Mouse (Mus musculus) bone marrow, adult 2 months (tissue): ENCODE measurements at regions not wholly inside any gene's neighbourhood (a gene's known extent, or its start where the extent isn't known, plus 50 kb on each side); places are given as distances from the start of the nearest gene placed in this dataset.

Experiments
- H3K27ac ChIP-seq: fragments of 200-500 bp; 2 replicates; pipeline ENCODE4 v1.5.1; 2012; ENCODE audit warnings: low read depth, mild to moderate bottlenecking, control low read depth, inconsistent platforms, low read length; ENCODE audit not compliant: control insufficient read depth, poor library complexity, insufficient read depth
- H3K4me1 ChIP-seq: fragments of 200-500 bp; 2 replicates; pipeline ENCODE4 v1.6.1; 2011; ENCODE audit warnings: low read length; ENCODE audit not compliant: control insufficient read depth, insufficient read depth
- H3K4me3 ChIP-seq: fragments of 200-500 bp; replicated peaks from 2 replicates; pipeline ENCODE3; 2011; ENCODE audit warnings: mild to moderate bottlenecking, low read depth, low read length, control low read depth; ENCODE audit not compliant: control insufficient read depth
- CTCF ChIP-seq: fragments of 200-500 bp; IDR thresholded peaks from 2 replicates; pipeline ENCODE4 v1.5.1; 2011; ENCODE audit warnings: low read length, control low read depth; ENCODE audit not compliant: control insufficient read depth, insufficient read depth
- POLR2A ChIP-seq: fragments of 200-500 bp; IDR thresholded peaks from 2 replicates; pipeline ENCODE4 v1.6.1; 2011; ENCODE audit warnings: low read depth, mild to moderate bottlenecking, control low read depth, low read length, borderline replicate concordance; ENCODE audit not compliant: control insufficient read depth
- WGBS: fragments of 180-500 bp; shearing (Covaris S2); methylation state at CpG from one replicate; pipeline ENCODE4 v1.1.7; 2018; 5-methylcytosine and 5-hydroxymethylcytosine counted together

- Histone ChIP-seq H3K4me1 (no peaks in the 10 kb centered on the region), H3K4me3 (no peak overlapping the region), H3K27ac (no peak overlapping the region)
- no peak for TF ChIP-seq POLR2A
- no peak for TF ChIP-seq CTCF
- 75% methylated on average over 13 of the region's 13 CpGs for WGBS
Observed at GRCm38 (mm10) chr10:45889381-45889951, 311.8 kb downstream of the Hace1 start.

- 78% methylated on average over 9 of the region's 9 CpGs for WGBS
- TF ChIP-seq CTCF (no peak), POLR2A (no peak)
- no peak overlapping the region for H3K27ac ChIP-seq
Observed at GRCm38 (mm10) chr10:45890088-45890626, 312.5 kb downstream of the Hace1 start.

GRCm38 (mm10) chr10:45892464-45892863, 314.8 kb downstream of the Hace1 start:
- no peaks in the 10 kb centered on the region for H3K4me1 ChIP-seq
- TF ChIP-seq CTCF: no peak
- no peak for TF ChIP-seq POLR2A
- WGBS: 94% methylated on average over 2 of the region's 2 CpGs

More at GRCm38 (mm10) chr10:45890088-45890626, 312.5 kb downstream of the Hace1 start:
- Histone ChIP-seq H3K4me3 (no peak overlapping the region), H3K4me1 (no peaks in the 10 kb centered on the region)

GRCm38 (mm10) chr10:45893894-45894831, 316.5 kb downstream of the Hace1 start:
- Histone ChIP-seq H3K4me3 (no peak overlapping the region), H3K27ac (no peak overlapping the region), H3K4me1 (no peaks in the 10 kb centered on the region)
- WGBS: 71% methylated on average over 2 of the region's 2 CpGs
- TF ChIP-seq POLR2A (no peak), CTCF (no peak)

More at GRCm38 (mm10) chr10:45892464-45892863, 314.8 kb downstream of the Hace1 start:
- H3K27ac ChIP-seq: no peak overlapping the region; the same call in 1 of the 2 replicates
- H3K4me3 ChIP-seq: no peak overlapping the region

GRCm38 (mm10) chr10:45916928-45917327, 339.3 kb downstream of the Hace1 start:
- H3K4me3 ChIP-seq: no peak overlapping the region
- no peak for TF ChIP-seq CTCF
- no peak for TF ChIP-seq POLR2A
- H3K4me1 ChIP-seq: no peaks in the 10 kb centered on the region
- no peak overlapping the region for H3K27ac ChIP-seq
- WGBS: 27% methylated on average over 3 of the region's 3 CpGs

- WGBS: 36% methylated on average over 1 of the region's 1 CpGs
- Histone ChIP-seq H3K27ac (no peak overlapping the region), H3K4me3 (no peak overlapping the region), H3K4me1 (no peaks in the 10 kb centered on the region)
- TF ChIP-seq POLR2A (no peak), CTCF (no peak)
Observed at GRCm38 (mm10) chr10:45925746-45926145, 348.1 kb downstream of the Hace1 start.

GRCm38 (mm10) chr10:45933631-45934310, 356.1 kb downstream of the Hace1 start:
- Histone ChIP-seq H3K4me3 (no peak overlapping the region), H3K4me1 (no peaks in the 10 kb centered on the region), H3K27ac (no peak overlapping the region)
- 85% methylated on average over 4 of the region's 4 CpGs for WGBS
- TF ChIP-seq CTCF (no peak), POLR2A (no peak)

GRCm38 (mm10) chr10:45957686-45958085, 380.1 kb downstream of the Hace1 start:
- Histone ChIP-seq H3K4me3 (no peak overlapping the region), H3K27ac (no peak overlapping the region), H3K4me1 (no peaks in the 10 kb centered on the region)
- no peak for TF ChIP-seq POLR2A
- TF ChIP-seq CTCF: no peak
